Mouse (Mus musculus) forebrain, embryonic 14.5 days (tissue): ENCODE measurements at regions not wholly inside any gene's neighbourhood (a gene's known extent, or its start where the extent isn't known, plus 50 kb on each side); places are given as distances from the start of the nearest gene placed in this dataset.

Source experiments
- ATAC-seq: fragments of 200-750 bp; cut with Nextera tagmentation; 2 replicates; pipeline ENCODE4 v1.8.0; 2017; ENCODE audit warnings: mild to moderate bottlenecking, moderate library complexity
- DNase-seq: peaks from one replicate; pipeline ENCODE4 v3.0.0-alpha.2; 2015; ENCODE audit warnings: low spot score
- H3K27ac ChIP-seq: fragments of 300-500 bp; sonication (generic); 2 replicates; pipeline ENCODE4 v1.5.1; 2014; ENCODE audit warnings: low read depth, mild to moderate bottlenecking, control low read depth, low read length, moderate library complexity
- H3K27me3 ChIP-seq: fragments of 300-500 bp; sonication (generic); replicated peaks from 2 replicates; pipeline ENCODE4 v1.6.1; 2014; ENCODE audit warnings: low read length, control low read depth, mixed read lengths; ENCODE audit not compliant: control insufficient read depth, insufficient read depth
- H3K36me3 ChIP-seq: fragments of 300-500 bp; sonication (generic); 2 replicates; pipeline ENCODE4 v1.6.1; 2014; ENCODE audit warnings: low read length, control low read depth; ENCODE audit not compliant: control insufficient read depth, insufficient read depth
- H3K4me1 ChIP-seq: fragments of 300-500 bp; sonication (generic); 2 replicates; pipeline ENCODE4 v1.6.1; 2014; ENCODE audit warnings: antibody characterized with exemption, low read length, control low read depth; ENCODE audit not compliant: control insufficient read depth, insufficient read depth
- H3K4me2 ChIP-seq: fragments of 300-500 bp; sonication (generic); 2 replicates; pipeline ENCODE4 v1.6.1; 2014; ENCODE audit warnings: mild to moderate bottlenecking, control low read depth, low read length
- H3K4me3 ChIP-seq: fragments of 300-500 bp; sonication (generic); 2 replicates; pipeline ENCODE4 v1.5.1; 2014; ENCODE audit warnings: low read depth, low read length, control low read depth
- H3K9ac ChIP-seq: fragments of 300-500 bp; sonication (generic); 2 replicates; pipeline ENCODE4 v1.6.1; 2014; ENCODE audit warnings: mild to moderate bottlenecking, low read length, control low read depth, moderate library complexity
- H3K9me3 ChIP-seq: fragments of 300-500 bp; sonication (generic); replicated peaks from 2 replicates; pipeline ENCODE4 v1.6.1; 2016; ENCODE audit warnings: low read length, control low read depth, mixed read lengths; ENCODE audit not compliant: control insufficient read depth
- WGBS: fragments of 180-500 bp; shearing (Covaris S2); extraction: QIAGEN DNeasy Blood & Tissue Kit; methylation state at CpG from one replicate; pipeline ENCODE4 v1.1.7; 2014; 5-methylcytosine and 5-hydroxymethylcytosine counted together

DNA sequence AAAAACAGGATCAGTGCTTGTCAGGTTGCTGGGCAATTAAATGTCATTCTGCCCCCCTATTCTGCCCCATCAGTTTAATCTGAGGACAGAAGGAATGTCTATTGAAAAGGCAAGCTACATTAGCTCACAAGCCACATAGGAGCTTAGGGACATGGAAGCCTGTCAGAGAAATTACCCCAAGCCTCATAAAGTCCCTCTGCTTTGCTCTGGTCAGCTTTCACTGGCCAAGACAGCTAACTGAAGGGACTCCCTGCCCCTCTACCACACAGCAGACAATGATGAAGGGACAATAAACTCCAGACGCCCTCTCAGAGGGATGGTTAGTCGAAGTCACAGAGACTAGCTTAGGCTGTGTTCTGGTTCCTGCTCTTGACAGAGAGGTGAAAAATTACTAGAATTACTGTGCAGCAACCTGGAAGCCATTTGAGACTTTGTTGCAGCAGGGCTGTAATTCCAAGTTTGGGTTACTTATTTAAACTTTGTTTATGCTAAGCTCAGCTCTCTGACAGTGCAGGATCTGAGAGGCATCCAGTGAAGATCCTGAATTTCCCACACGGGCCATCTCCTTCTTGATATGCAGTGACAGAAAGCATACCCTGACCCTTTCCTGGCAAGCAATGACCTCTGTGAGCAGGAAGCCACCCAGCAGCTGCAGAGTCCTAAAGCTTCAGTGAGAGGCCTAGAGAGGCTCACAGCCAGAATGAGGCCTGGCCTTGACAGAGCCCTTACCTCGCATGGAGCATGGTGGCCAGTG is 95.2 kb upstream of the Tmtc1 start:
- no peaks in the 10 kb centered on the region for H3K36me3 ChIP-seq
- no peak overlapping the region for H3K9ac ChIP-seq
- H3K4me3 ChIP-seq = no peak overlapping the region
- ATAC-seq (no peak), DNase-seq (no peak)
- H3K4me1 ChIP-seq = no peaks in the 10 kb centered on the region
- no peaks in the 10 kb centered on the region for H3K27me3 ChIP-seq
- 71% methylated on average over 4 of the region's 4 CpGs for WGBS
- H3K9me3 ChIP-seq = no peaks in the 10 kb centered on the region
- H3K4me2 ChIP-seq = no peak overlapping the region
- no peak overlapping the region for H3K27ac ChIP-seq

- no peaks in the 10 kb centered on the region for H3K9me3 ChIP-seq
- H3K9ac ChIP-seq = no peak overlapping the region
- DNase-seq = no peak
- no peaks in the 10 kb centered on the region for H3K27me3 ChIP-seq
- no peak overlapping the region for H3K4me3 ChIP-seq
- H3K4me1 ChIP-seq = no peaks in the 10 kb centered on the region
- H3K27ac ChIP-seq = no peak overlapping the region
- H3K4me2 ChIP-seq = no peak overlapping the region
- no peak for ATAC-seq
- WGBS = 90% methylated on average over 4 of the region's 4 CpGs
- H3K36me3 ChIP-seq = no peaks in the 10 kb centered on the region
Measured at GRCm38 (mm10) chr6:148534364-148534763, 90.2 kb upstream of the Tmtc1 start.

DNA sequence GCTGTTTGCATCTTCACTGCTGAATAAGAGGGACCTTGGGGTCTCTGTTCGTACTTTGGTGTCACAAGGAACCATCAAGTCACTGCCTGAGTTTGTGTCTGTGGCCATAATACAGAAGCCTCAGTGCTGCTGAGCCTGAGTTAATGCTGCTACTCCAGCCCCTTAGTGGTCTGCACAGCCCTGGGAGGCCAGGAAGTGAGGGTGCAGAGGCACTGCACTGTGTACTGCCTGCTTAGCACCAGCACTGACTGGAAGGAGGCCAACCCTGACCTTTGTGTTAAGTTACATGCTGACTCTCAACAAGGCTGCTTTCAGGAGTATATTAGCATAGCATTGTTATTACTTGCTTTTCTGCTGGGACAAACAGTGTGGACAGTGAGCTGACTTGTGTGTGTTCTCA is 86.9 kb upstream of the Tmtc1 start:
- 89% methylated on average over 1 of the region's 1 CpGs for WGBS
- Histone ChIP-seq H3K36me3 (no peaks in the 10 kb centered on the region), H3K9me3 (no peaks in the 10 kb centered on the region), H3K4me1 (no peaks in the 10 kb centered on the region), H3K27me3 (no peaks in the 10 kb centered on the region), H3K4me2 (no peak overlapping the region), H3K27ac (no peak overlapping the region), H3K9ac (no peak overlapping the region), H3K4me3 (no peak overlapping the region)
- DNase-seq (no peak), ATAC-seq (no peak)

- DNase-seq = no peak
Measured at GRCm38 (mm10) chr6:148528611-148529010, 84.4 kb upstream of the Tmtc1 start.

GRCm38 (mm10) chr6:148522893-148523292 is 78.7 kb upstream of the Tmtc1 start:
- ATAC-seq = no peak
- H3K4me3 ChIP-seq = no peak overlapping the region
- H3K9me3 ChIP-seq = no peaks in the 10 kb centered on the region
- no peaks in the 10 kb centered on the region for H3K36me3 ChIP-seq
- 86% methylated on average over 1 of the region's 1 CpGs for WGBS
- no peak overlapping the region for H3K4me2 ChIP-seq
- H3K27ac ChIP-seq = no peak overlapping the region
- no peak overlapping the region for H3K9ac ChIP-seq
- no peaks in the 10 kb centered on the region for H3K4me1 ChIP-seq
- H3K27me3 ChIP-seq = no peaks in the 10 kb centered on the region
- DNase-seq = no peak

More at GRCm38 (mm10) chr6:148528611-148529010, 84.4 kb upstream of the Tmtc1 start:
- 84% methylated on average over 2 of the region's 2 CpGs for WGBS
- H3K4me3 ChIP-seq = no peak overlapping the region
- no peaks in the 10 kb centered on the region for H3K4me1 ChIP-seq
- no peaks in the 10 kb centered on the region for H3K27me3 ChIP-seq
- no peak overlapping the region for H3K27ac ChIP-seq
- no peak overlapping the region for H3K9ac ChIP-seq
- ATAC-seq = no peak
- no peak overlapping the region for H3K4me2 ChIP-seq
- no peaks in the 10 kb centered on the region for H3K9me3 ChIP-seq
- H3K36me3 ChIP-seq = no peaks in the 10 kb centered on the region

DNA sequence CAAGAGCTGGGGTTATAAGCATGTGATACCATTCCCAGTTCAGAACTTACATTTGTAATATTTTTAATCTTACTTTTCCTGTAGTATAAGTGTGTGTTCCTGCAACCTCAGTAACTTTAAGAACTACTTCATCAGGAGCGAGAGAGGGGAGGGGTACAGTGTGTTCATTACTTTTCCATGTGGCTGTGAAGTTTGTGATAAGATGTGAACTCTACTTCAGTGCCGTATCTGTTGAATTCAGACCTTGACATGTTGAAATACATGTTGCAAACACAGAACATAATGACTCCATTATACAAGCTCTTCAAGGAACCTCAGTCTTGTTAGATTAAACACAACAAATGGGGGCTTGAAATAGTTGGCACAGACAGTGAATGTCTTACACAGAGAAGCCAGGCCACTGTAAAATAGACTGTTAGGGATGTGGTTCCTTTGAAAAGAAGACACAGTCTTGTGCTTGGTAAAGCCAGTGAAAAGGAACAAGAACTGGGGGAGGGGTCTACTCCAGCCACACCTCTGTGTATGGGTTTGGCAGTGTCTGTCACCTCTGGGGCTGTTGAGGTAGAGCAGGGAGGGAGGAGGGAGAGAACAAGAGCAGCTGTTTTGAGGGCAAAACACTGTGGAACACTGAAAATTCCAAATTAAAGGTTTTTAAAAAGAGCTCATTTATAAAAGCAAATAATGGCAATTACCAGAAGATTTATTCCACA is 73.5 kb upstream of the Tmtc1 start:
- WGBS = 62% methylated on average over 2 of the region's 2 CpGs
- H3K27me3 ChIP-seq = no peaks in the 10 kb centered on the region
- no peak for ATAC-seq
- no peaks in the 10 kb centered on the region for H3K4me1 ChIP-seq
- no peak for DNase-seq
- no peak overlapping the region for H3K27ac ChIP-seq
- H3K4me3 ChIP-seq = no peak overlapping the region
- no peaks in the 10 kb centered on the region for H3K36me3 ChIP-seq
- H3K4me2 ChIP-seq = no peak overlapping the region
- H3K9me3 ChIP-seq = no peaks in the 10 kb centered on the region
- H3K9ac ChIP-seq = no peak overlapping the region

DNA sequence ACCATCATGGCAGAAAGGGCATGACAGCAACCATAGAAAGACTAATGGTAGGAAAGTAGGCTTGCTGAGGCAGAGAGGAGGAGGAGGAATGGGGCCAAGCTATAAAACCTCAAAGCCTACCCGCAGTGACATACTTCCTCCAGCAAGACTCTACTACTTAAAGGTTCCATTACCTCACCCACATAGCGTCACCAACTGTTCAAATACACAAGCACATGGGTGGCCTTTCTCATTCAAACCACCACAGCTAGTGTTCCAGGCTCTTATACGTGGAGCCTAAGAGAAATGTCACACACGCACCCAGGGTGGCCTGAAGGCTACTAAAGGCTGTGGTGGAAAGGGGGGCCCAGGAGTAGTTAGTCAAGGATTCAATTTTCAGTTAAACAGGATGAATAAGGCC is 72.5 kb upstream of the Tmtc1 start:
- 75% methylated on average over 4 of the region's 4 CpGs for WGBS
- Histone ChIP-seq H3K9ac (no peak overlapping the region), H3K27ac (no peak overlapping the region), H3K27me3 (no peaks in the 10 kb centered on the region), H3K9me3 (no peaks in the 10 kb centered on the region), H3K4me1 (no peaks in the 10 kb centered on the region), H3K4me2 (no peak overlapping the region), H3K36me3 (no peaks in the 10 kb centered on the region), H3K4me3 (no peak overlapping the region)
- ATAC-seq (no peak), DNase-seq (no peak)

GRCm38 (mm10) chr6:148515105-148515504 is 70.9 kb upstream of the Tmtc1 start:
- ATAC-seq (no peak), DNase-seq (no peak)
- H3K4me3 ChIP-seq = no peak overlapping the region
- no peak overlapping the region for H3K27ac ChIP-seq
- no peak overlapping the region for H3K4me2 ChIP-seq
- H3K9ac ChIP-seq = no peak overlapping the region
- no peaks in the 10 kb centered on the region for H3K4me1 ChIP-seq
- WGBS = 85% methylated on average over 6 of the region's 6 CpGs
- H3K36me3 ChIP-seq = no peaks in the 10 kb centered on the region
- no peaks in the 10 kb centered on the region for H3K9me3 ChIP-seq
- H3K27me3 ChIP-seq = no peaks in the 10 kb centered on the region

GRCm38 (mm10) chr6:148514645-148515044 is 70.5 kb upstream of the Tmtc1 start:
- H3K4me2 ChIP-seq = no peak overlapping the region
- DNase-seq (no peak), ATAC-seq (no peak)
- H3K4me1 ChIP-seq = no peaks in the 10 kb centered on the region
- H3K27me3 ChIP-seq = no peaks in the 10 kb centered on the region
- H3K4me3 ChIP-seq = no peak overlapping the region
- H3K9ac ChIP-seq = no peak overlapping the region
- no peaks in the 10 kb centered on the region for H3K9me3 ChIP-seq
- no peaks in the 10 kb centered on the region for H3K36me3 ChIP-seq
- no peak overlapping the region for H3K27ac ChIP-seq
- 90% methylated on average over 1 of the region's 1 CpGs for WGBS
